Mouse (Mus musculus) forebrain, postnatal 0 days (tissue): Measurements from ENCODE around the gene Gm39115. TPM values are rescaled to one million over a fixed set of nuclear protein-coding genes. Genes with fewer than 3 reads are reported as not detected.
A peak's percentile ranks its signal among the peaks of the same experiment; 100 is the strongest.

Source experiments
- ATAC-seq: fragments of 200-750 bp; cut with Nextera tagmentation; 2 replicates; pipeline ENCODE4 v1.8.0; 2017; ENCODE audit warnings: mild to moderate bottlenecking, moderate library complexity
- DNase-seq: peaks from one replicate; pipeline ENCODE4 v3.0.0-alpha.2; 2015
- H3K27ac ChIP-seq: fragments of 300-500 bp; sonication (generic); 2 replicates; pipeline ENCODE4 v1.5.1; 2014; ENCODE audit warnings: low read depth, mild to moderate bottlenecking, antibody characterized with exemption, low read length, moderate library complexity, mixed read lengths
- H3K27me3 ChIP-seq: fragments of 300-500 bp; sonication (generic); 2 replicates; pipeline ENCODE4 v1.6.1; 2014; ENCODE audit warnings: mild to moderate bottlenecking, low read length, mixed read lengths; ENCODE audit not compliant: insufficient read depth
- H3K36me3 ChIP-seq: fragments of 300-500 bp; sonication (generic); 2 replicates; pipeline ENCODE4 v1.6.1; 2014; ENCODE audit warnings: mild to moderate bottlenecking, moderate library complexity; ENCODE audit not compliant: insufficient read depth
- H3K4me1 ChIP-seq: fragments of 300-500 bp; sonication (generic); 2 replicates; pipeline ENCODE4 v1.6.1; 2014; ENCODE audit warnings: antibody characterized with exemption; ENCODE audit not compliant: insufficient read depth
- H3K4me2 ChIP-seq: fragments of 300-500 bp; sonication (generic); 2 replicates; pipeline ENCODE4 v1.6.1; 2014; ENCODE audit warnings: low read depth, mild to moderate bottlenecking, moderate library complexity
- H3K4me3 ChIP-seq: fragments of 300-500 bp; sonication (generic); 2 replicates; pipeline ENCODE4 v1.5.1; 2014; ENCODE audit warnings: low read depth, low read length, mixed read lengths
- H3K9ac ChIP-seq: fragments of 300-500 bp; sonication (generic); 2 replicates; pipeline ENCODE4 v1.6.1; 2014; ENCODE audit warnings: mild to moderate bottlenecking
- H3K9me3 ChIP-seq: fragments of 300-500 bp; sonication (generic); 2 replicates; pipeline ENCODE4 v1.6.1; 2016; ENCODE audit warnings: low read length
- CTCF ChIP-seq: sonication (generic); IDR thresholded peaks from 2 replicates; pipeline ENCODE4 v1.5.1; 2016; ENCODE audit warnings: antibody characterized with exemption, control low read depth, low read depth
- WGBS: fragments of 180-500 bp; shearing (Covaris S2); extraction: QIAGEN DNeasy Blood & Tissue Kit; methylation state at CpG from one replicate; pipeline ENCODE4 v1.1.7; 2014; 5-methylcytosine and 5-hydroxymethylcytosine counted together
- polyA plus RNA-seq: library from polyadenylated mRNA; unstranded; fragments of >200 nt; fragmentation: Nextera tagmentation; extraction: Ambion mirVana; gene quantifications from 2 replicates; pipeline ENCODE4 v1.2.1, GENCODE M21; 2015
- total RNA-seq: library from RNA; depleted of rRNA; stranded (reverse); fragments of >200 nt; gene quantifications from 2 replicates; pipeline ENCODE4 v1.2.3, GENCODE M21; 2014

Gene Gm39115
- total and polyA plus RNA-seq, 2 experiments from 2014 or later = not detected

- Histone ChIP-seq H3K36me3 (no peaks in the 10 kb centered on the region), H3K4me1 (peaks cover 27% of the 10 kb centered on the region), H3K27ac (no peak overlapping the region), H3K4me3 (no peak overlapping the region), H3K27me3 (no peaks in the 10 kb centered on the region), H3K9ac (0 out of 2 replicates have a peak overlapping the region, but pooled peaks have one; percentile 97), H3K9me3 (no peaks in the 10 kb centered on the region), H3K4me2 (peak overlapping the region; percentile 96; the same call in 1 of the 2 replicates)
- WGBS = 67% methylated on average over 4 of the region's 4 CpGs
- ATAC-seq (no peak), DNase-seq (no peak)
- TF ChIP-seq CTCF = no peak
These were observed 39.1 kb downstream of the Gm39115 start for GRCm38 (mm10) chr7:142096701-142097100.

GRCm38 (mm10) chr7:142095183-142095931, 40.5 kb downstream of the Gm39115 start, which contains the start of gene Dusp8:
Dusp8 (minus strand) TSS chr7:142095843.
- H3K9ac ChIP-seq = peak within 1 kb of the TSS; percentile 97
- peak within 1 kb of the TSS; percentile 60 for H3K4me3 ChIP-seq
- 3% methylated on average over 57 of the region's 63 CpGs for WGBS
- H3K9me3 ChIP-seq = no peaks in the 10 kb centered on the region
- ATAC-seq (peak; percentile 91), DNase-seq (peak; percentile 96)
- TF ChIP-seq CTCF = peak; percentile 56
- no peaks in the 10 kb centered on the region for H3K27me3 ChIP-seq
- H3K4me1 ChIP-seq = peaks cover 38% of the 10 kb centered on the region
- peak within 1 kb of the TSS; percentile 96 for H3K4me2 ChIP-seq
- no peaks in the 10 kb centered on the region for H3K36me3 ChIP-seq
- peak within 1 kb of the TSS; percentile 91 for H3K27ac ChIP-seq

- no peaks in the 10 kb centered on the region for H3K27me3 ChIP-seq
- peak; percentile 33 for TF ChIP-seq CTCF
- H3K9me3 ChIP-seq = no peaks in the 10 kb centered on the region
- 1% methylated on average over 82 of the region's 89 CpGs for WGBS
- H3K9ac ChIP-seq = peak overlapping the region; percentile 97
- peak overlapping the region; percentile 96 for H3K4me2 ChIP-seq
- DNase-seq = peak; percentile 72
- H3K4me1 ChIP-seq = peaks cover 45% of the 10 kb centered on the region
- H3K27ac ChIP-seq = peak overlapping the region; percentile 91
- H3K4me3 ChIP-seq = peak overlapping the region; percentile 60
- 0 out of 2 replicates have a peak, but pooled peaks cover 6% of the 10 kb centered on the region for H3K36me3 ChIP-seq
- ATAC-seq = peak; percentile 58
These were observed 41.3 kb downstream of the Gm39115 start for GRCm38 (mm10) chr7:142094301-142095143.

GRCm38 (mm10) chr7:142093696-142094240, 42.1 kb downstream of the Gm39115 start:
- Histone ChIP-seq H3K9ac (peak overlapping the region; percentile 97), H3K4me2 (peak overlapping the region; percentile 96), H3K4me1 (peaks cover 48% of the 10 kb centered on the region), H3K9me3 (no peaks in the 10 kb centered on the region), H3K4me3 (peak overlapping the region; percentile 60), H3K27ac (peak overlapping the region; percentile 91), H3K27me3 (no peaks in the 10 kb centered on the region), H3K36me3 (peaks cover 8% of the 10 kb centered on the region; the same call in 1 of the 2 replicates)
- ATAC-seq (no peak), DNase-seq (no peak)
- WGBS = 17% methylated on average over 6 of the region's 6 CpGs
- no peak for TF ChIP-seq CTCF

GRCm38 (mm10) chr7:142092991-142093390, 42.8 kb downstream of the Gm39115 start:
- H3K4me3 ChIP-seq = peak overlapping the region; percentile 60
- H3K27ac ChIP-seq = no peak overlapping the region
- peaks cover 14% of the 10 kb centered on the region for H3K36me3 ChIP-seq
- no peaks in the 10 kb centered on the region for H3K27me3 ChIP-seq
- no peak for DNase-seq
- 15% methylated on average over 1 of the region's 1 CpGs for WGBS
- H3K4me2 ChIP-seq = peak overlapping the region; percentile 96
- peak overlapping the region; percentile 97 for H3K9ac ChIP-seq
- no peak for ATAC-seq
- no peaks in the 10 kb centered on the region for H3K9me3 ChIP-seq
- TF ChIP-seq CTCF = no peak
- H3K4me1 ChIP-seq = peaks cover 48% of the 10 kb centered on the region

GRCm38 (mm10) chr7:142091848-142092247, 44.0 kb downstream of the Gm39115 start:
- peak; percentile 46 for ATAC-seq

More at GRCm38 (mm10) chr7:142091848-142092247, 44.0 kb downstream of the Gm39115 start:
- DNase-seq = peak; percentile 90
- Histone ChIP-seq H3K27me3 (no peaks in the 10 kb centered on the region), H3K36me3 (peaks cover 25% of the 10 kb centered on the region), H3K27ac (peak overlapping the region; percentile 72), H3K4me1 (peaks cover 48% of the 10 kb centered on the region), H3K4me3 (peak overlapping the region; percentile 60), H3K9me3 (no peaks in the 10 kb centered on the region), H3K9ac (peak overlapping the region; percentile 97), H3K4me2 (peak overlapping the region; percentile 96)
- WGBS = 1% methylated on average over 4 of the region's 4 CpGs
- no peak for TF ChIP-seq CTCF
